Mouse (Mus musculus) embryo, embryonic 11.5 days (tissue): ENCODE results near the gene Siglecg.
A peak's percentile ranks its signal among the peaks of the same experiment; 100 is the strongest.
"Not testable (repeated sequence)": the region's sequence is repeated elsewhere in the genome, so short reads cannot be mapped to it uniquely, and the experiment has no call there.

Experiments used
- DNase-seq: peaks from one replicate; pipeline ENCODE4 v3.0.0-alpha.2; 2012; ENCODE audit warnings: low read depth, low spot score

The Siglecg gene

DNA sequence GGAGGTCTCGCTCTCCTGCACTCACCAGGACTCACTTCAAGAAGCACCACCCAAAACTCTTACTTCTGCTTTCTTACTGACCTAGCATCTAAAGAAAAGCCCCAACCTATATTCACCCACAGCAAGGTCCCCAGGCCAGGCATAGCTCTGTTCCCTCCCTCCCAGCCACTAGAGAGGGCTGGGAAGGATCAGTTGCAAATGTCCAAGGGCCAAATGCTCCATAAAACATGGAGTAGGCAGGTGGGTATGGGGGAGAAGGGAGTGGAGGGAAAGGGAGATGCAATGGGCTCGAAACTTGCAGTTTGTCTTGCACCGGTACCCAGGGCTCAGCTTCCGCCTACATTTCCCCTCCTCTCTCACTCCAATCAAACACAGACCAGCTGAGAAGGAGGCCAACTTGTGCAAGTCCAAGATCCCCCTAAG is at the start of gene Siglecg:
Gene Siglecg (plus strand): TSS at position 74 of the 423 bp plus-strand sequence.
- no peak for DNase-seq

DNA sequence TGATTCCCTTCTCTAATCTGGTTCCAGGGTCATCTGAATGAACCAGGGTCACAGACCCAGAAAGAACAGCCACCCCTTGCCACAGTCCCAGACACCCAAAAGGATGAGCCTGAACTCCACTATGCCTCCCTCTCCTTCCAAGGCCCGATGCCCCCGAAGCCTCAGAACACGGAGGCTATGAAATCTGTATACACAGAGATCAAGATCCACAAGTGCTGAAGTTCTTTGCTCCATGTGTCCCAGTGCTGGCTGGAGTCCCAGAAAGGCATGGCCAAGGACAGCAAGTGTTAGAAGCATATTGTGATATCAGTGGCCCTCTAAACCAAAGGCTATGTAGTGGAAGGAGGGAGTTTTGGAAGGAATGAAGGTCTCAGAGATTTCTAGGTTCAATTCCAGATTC is 49.4 kb upstream of the Siglecg start:
- DNase-seq: no peak

DNA sequence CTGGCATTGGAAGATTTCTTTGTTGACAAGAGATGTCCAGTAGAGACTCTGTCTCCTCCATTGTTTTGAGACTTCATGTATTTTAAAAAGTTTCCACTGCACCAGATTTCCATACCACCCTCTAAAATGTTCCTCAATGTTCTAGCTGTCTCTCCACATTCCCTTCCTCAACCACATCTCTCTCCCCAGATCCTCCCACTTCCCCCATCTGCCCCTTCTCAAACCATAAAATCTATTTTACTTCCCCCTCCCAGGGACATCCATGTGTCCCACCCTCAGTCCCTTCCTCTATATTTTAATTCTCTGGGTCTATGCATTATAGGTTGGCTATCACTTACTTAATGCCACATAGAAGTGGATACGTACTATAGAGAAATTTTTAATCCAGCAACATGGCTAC is 46.6 kb upstream of the Siglecg start:
- no peak for DNase-seq

DNA sequence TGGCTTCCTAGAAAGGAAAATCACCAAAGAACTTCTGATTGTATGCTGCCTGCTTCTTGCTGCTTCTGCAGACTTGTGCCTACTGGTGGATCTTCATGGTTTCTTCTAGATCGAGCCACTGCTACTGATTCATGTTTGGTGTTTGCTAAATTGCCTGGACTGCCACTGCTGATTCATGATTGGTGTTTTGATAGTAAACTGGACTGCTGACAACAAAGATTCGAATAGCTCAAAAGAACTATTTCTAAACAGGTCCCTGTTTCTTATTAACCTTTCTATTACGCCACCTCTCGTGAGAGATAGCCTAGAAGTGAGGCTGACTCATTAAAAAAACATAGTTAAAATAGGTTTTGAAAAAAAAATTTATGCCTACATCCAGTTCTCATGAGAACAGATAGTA is 46.0 kb upstream of the Siglecg start:
- no peak for DNase-seq

DNA sequence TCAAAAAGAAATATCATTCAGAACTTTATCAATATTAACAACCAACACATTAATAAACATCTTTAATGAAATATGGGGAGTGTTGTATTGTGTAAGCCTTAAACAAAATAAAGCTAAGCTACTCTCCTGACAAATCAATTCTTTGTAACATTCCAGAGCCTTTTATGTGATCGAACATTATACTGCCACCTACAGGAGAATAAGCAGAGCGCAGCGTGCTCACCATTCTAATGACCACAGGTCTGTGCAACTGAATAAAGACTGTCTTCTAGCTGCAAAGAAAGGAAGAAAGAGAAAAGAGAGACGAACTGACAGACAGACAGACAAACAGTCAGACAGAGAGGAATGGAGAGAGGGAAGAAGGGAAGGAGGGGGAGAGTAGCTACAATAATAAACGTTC is 29.8 kb upstream of the Siglecg start:
- DNase-seq: no peak

- DNase-seq: no peak
Observed at GRCm38 (mm10) chr7:43392349-43393121, 15.5 kb upstream of the Siglecg start.

GRCm38 (mm10) chr7:43399501-43399900 is 8.5 kb upstream of the Siglecg start:
- no peak for DNase-seq

DNA sequence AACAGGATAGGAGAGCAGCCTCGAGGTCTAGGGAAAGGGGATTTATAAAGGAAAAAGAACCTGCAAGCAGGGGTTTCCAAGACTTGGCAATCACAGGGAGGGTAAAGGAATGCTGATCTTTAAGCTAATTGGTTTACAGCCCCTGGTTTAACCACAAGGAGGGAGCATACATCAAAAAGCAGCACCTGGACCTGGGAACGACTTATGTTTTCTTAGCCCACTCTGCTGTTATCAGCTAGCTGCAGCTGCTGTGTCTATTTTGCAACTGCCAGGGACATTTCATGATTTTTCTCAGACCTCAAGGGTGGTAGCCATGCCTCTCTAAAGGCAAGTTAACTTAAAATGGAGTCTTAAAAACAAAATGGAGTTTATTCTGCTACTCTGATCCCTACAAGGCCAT is 5.3 kb upstream of the Siglecg start:
- DNase-seq: no peak

DNA sequence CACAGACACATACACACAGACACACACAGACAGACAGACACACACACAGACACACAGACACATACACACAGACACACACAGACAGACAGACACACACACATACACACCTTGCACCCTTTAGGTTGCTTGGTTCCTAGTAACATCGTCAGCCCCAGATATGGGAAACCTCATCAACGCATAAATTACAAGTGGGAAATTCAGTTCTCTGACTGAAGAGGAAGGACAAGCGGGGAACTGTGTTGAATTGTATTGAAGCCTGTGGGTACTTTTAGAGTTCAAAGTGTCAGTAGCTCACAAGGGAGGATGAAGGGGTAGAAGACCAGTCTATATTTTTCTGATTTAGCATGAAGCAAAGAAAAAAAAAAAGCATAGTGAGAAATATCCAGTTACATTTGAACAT is 431 bp upstream of the Siglecg start:
- DNase-seq: no peak

- no peak for DNase-seq
Observed at GRCm38 (mm10) chr7:43409084-43409483, 1.1 kb downstream of the Siglecg start.

GRCm38 (mm10) chr7:43411724-43412123 is 3.7 kb downstream of the Siglecg start:
- DNase-seq: not testable (repeated sequence)

DNA sequence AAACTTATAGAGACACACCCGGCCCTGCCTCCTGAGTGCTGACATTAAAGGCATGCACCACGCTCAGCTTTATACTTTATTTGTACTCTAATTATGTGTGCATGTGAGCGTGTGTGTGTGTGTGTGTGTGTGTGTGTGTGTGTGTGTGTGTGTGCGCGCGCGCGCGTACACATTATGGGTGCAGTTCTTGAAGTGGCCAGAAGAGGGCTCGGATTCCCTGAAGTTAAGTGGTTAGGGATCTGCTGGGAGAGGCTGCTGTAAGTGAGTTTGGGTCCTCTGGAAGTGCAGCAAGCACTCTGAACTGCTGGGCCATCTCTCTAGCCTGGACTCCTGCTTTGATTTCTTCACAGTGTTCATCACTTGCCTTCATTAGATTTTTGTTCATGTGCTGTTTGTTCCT is 9.3 kb downstream of the Siglecg start:
- DNase-seq: no peak

- peak; percentile 66 for DNase-seq
Observed at GRCm38 (mm10) chr7:43422995-43423617, 15.1 kb downstream of the Siglecg start.

GRCm38 (mm10) chr7:43423991-43424625 is 16.1 kb downstream of the Siglecg start:
- no peak for DNase-seq

DNA sequence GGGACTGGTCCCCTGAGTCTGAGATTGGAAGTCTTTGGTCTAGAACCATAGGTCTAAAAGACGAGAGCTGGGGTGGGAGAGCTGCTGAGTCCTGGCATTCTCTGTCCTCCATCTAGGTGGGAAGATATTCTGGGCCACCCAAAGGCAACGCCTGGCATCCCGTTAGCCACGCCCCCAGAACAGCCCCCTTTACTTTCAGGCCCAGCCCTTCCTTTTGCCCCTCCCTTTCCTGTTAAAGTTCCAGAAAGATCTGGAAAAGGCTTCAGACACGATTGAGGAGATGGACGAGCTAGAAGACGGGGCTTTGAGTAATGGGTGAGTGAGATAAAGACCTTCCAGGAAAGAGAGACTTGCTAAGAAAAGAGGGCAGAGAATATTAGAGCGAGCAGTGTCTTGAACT is 19.4 kb downstream of the Siglecg start, which contains the start of gene Lim2:
Gene Lim2 (plus strand): TSS at position 265 of the 400 bp plus-strand sequence.
- DNase-seq: no peak

GRCm38 (mm10) chr7:43429500-43429899 is 21.5 kb downstream of the Siglecg start:
- no peak for DNase-seq

- DNase-seq: no peak
Observed at GRCm38 (mm10) chr7:43432891-43433290, 24.9 kb downstream of the Siglecg start.

DNA sequence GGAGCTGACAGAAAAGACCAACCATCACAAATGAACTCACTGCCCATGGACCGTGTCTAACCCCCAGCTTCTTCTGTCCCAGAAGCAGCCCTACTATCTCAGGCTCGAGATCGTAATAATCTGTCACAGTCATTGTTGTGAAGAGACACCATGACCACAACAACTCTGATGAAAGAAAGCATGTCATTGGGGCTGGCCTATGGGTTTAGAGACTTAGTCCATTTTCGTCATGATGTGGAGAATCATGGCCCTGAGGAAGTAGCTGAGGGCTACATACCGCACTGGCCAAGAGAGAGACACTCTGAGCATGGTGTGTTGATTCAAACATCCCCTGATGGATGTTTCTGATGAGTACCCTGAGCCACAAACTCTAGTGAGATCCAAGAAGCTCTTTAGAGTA is 26.7 kb downstream of the Siglecg start:
- DNase-seq: no peak

DNA sequence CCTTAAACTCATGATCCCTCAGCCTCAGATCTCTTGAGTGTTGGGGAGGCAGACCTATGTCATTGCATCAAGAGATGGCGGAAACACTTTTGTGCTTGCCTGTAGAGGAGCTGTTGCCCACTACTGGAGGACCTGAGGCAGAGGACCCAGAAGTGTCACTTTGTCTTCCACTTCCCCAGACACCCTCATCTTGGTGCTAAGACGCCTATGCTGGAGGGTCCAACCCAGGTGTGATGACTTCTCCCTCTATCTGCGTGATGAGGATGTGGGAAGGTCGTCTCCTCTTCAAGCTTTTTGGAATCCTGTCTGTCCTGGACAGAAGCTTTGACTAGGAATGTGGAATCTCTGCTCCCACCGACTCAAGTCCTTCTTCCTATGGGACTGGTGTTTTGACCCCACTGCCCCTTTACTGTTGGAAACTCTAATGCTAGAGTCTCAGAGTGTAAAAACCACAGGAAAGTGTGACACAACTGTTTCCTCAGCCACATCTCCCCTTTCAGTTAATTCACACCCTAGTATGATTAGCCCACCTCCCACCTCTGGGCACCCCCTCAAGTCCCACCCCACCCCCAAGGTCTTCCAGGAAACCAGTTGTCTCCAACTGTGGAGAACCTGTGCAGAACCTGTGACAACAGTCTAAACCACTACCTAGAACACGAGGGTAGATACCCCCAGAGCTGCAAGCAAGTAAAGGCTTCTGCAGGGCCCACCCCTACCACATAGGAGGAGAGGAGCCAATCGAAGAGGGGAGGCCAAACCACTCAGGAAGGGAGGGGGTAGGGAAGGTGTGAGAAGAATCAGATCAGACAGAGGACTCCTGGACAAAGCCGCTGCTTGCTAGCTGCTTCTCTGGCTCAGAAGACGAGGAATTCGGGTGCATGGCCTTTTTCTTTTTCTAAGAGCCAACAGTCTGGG is 28.6 kb downstream of the Siglecg start, which contains the start of gene Nkg7:
Gene Nkg7 (plus strand): TSS at position 733 of the 915 bp plus-strand sequence.
- no peak for DNase-seq

- DNase-seq: no peak
Observed at GRCm38 (mm10) chr7:43438611-43439010, 30.6 kb downstream of the Siglecg start.

DNA sequence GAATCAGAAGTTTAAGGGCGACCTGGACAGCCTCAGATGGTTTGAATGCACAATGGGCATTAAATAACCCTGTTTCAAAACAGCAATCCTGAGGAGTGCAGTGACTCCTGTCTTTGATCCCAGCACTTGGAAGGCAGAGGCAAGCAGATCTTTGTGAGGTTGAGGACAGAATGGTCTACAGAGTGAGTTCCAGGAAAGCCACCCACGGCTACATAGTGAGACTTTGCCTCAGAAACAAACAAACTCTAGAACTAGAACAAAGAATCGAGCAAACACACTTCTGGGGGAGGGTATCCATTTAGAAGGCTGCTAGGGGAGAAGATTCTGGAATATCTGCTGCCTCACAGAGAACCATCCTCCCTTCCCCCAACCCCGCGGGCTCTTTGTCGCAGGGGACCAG is 32.5 kb downstream of the Siglecg start, which contains the start of gene Cldnd2:
Gene Cldnd2 (plus strand): TSS at position 301 of the 400 bp plus-strand sequence.
- DNase-seq: no peak
